Mouse (Mus musculus) heart, postnatal 14 days (tissue): Measurements from ENCODE around the gene Itpr3. TPM values are rescaled to one million over a fixed set of nuclear protein-coding genes. Genes with fewer than 3 reads are reported as not detected.
A peak's percentile ranks its signal among the peaks of the same experiment; 100 is the strongest.

Experiments
- DNase-seq, 2 experiments: peaks; one replicate each; pipeline ENCODE4 v3.0.0; 2021 to 2022
- intact Hi-C: fragments of 180-260 bp; cut with DNase I; formaldehyde crosslinking; loops from one replicate; pipeline ENCODE4 v1.15.1; 2025
- total RNA-seq, 2 experiments: library from RNA; stranded (reverse); gene quantifications; 2 replicates each; pipeline ENCODE4 v1.2.3; 2021

Itpr3 gene
- total RNA-seq, 2 experiments from 2014 or later = 7.2 to 7.7 TPM

GRCm38 (mm10) chr17:27032869-27033268 is 24.2 kb upstream of the Itpr3 start:
- peak; percentile 83 to 90 for DNase-seq
- intact Hi-C loops = loop anchor here (1.0 to 10.0 kb wide), 4 partner anchors 52 to 484 kb away; partner anchors contain the start of gene Lemd2

- intact Hi-C loops = loop anchor here (10.0 kb wide), 1 partner anchor 168 kb away; the partner anchor contains the start of gene Lemd2
- no peak for DNase-seq
These were observed 20.6 kb upstream of the Itpr3 start for GRCm38 (mm10) chr17:27036465-27036864.

- intact Hi-C loops = loop anchor here (10.0 kb wide), 1 partner anchor 166 kb away; the partner anchor contains the start of gene Lemd2
- no peak for DNase-seq
These were observed 18.6 kb upstream of the Itpr3 start for GRCm38 (mm10) chr17:27038335-27039050.

- intact Hi-C loops = loop anchor here (10.0 kb wide), 1 partner anchor 165 kb away; the partner anchor contains the start of gene Lemd2
- DNase-seq = no peak
These were observed 17.5 kb upstream of the Itpr3 start for GRCm38 (mm10) chr17:27039432-27040102.

GRCm38 (mm10) chr17:27040304-27041045 is 16.6 kb upstream of the Itpr3 start:
- DNase-seq = no peak
- intact Hi-C loops = no loop called here

- intact Hi-C loops = no loop called here
- no peak for DNase-seq
These were observed 15.9 kb upstream of the Itpr3 start for GRCm38 (mm10) chr17:27041046-27041786.

- intact Hi-C loops = no loop called here
- no peak for DNase-seq
These were observed 15.4 kb upstream of the Itpr3 start for GRCm38 (mm10) chr17:27041787-27042055.

- intact Hi-C loops = no loop called here
- no peak for DNase-seq
These were observed 14.3 kb upstream of the Itpr3 start for GRCm38 (mm10) chr17:27042840-27043239.

GRCm38 (mm10) chr17:27045164-27045563 is 11.9 kb upstream of the Itpr3 start:
- no peak for DNase-seq

GRCm38 (mm10) chr17:27047762-27048444 is 9.2 kb upstream of the Itpr3 start:
- no peak for DNase-seq
- intact Hi-C loops = no loop called here

More at GRCm38 (mm10) chr17:27045164-27045563, 11.9 kb upstream of the Itpr3 start:
- intact Hi-C loops = no loop called here

GRCm38 (mm10) chr17:27048445-27049239 is 8.5 kb upstream of the Itpr3 start:
- DNase-seq = peak; percentile 40 to 53
- intact Hi-C loops = no loop called here

GRCm38 (mm10) chr17:27050853-27051252 is 6.3 kb upstream of the Itpr3 start:
- intact Hi-C loops = no loop called here
- DNase-seq = no peak

GRCm38 (mm10) chr17:27051514-27051913 is 5.6 kb upstream of the Itpr3 start:
- DNase-seq = peak; percentile 49 to 53
- intact Hi-C loops = no loop called here

GRCm38 (mm10) chr17:27056170-27056569 is 934 bp upstream of the Itpr3 start:
- peak; percentile 65 to 66 for DNase-seq
- intact Hi-C loops = no loop called here

GRCm38 (mm10) chr17:27057517-27058055 is 482 bp downstream of the Itpr3 start:
- intact Hi-C loops = no loop called here
- DNase-seq = no peak

- DNase-seq = no peak
- intact Hi-C loops = no loop called here
These were observed 3.6 kb downstream of the Itpr3 start for GRCm38 (mm10) chr17:27060698-27061097.

GRCm38 (mm10) chr17:27061727-27062126 is 4.6 kb downstream of the Itpr3 start:
- intact Hi-C loops = no loop called here

GRCm38 (mm10) chr17:27062684-27063083 is 5.6 kb downstream of the Itpr3 start:
- DNase-seq = no peak
- intact Hi-C loops = no loop called here

More at GRCm38 (mm10) chr17:27061727-27062126, 4.6 kb downstream of the Itpr3 start:
- DNase-seq = no peak

GRCm38 (mm10) chr17:27063717-27064116 is 6.6 kb downstream of the Itpr3 start:
- intact Hi-C loops = no loop called here
- no peak for DNase-seq
